Mouse (Mus musculus) left cerebral cortex, adult 18-20 months (tissue): ENCODE results near the gene Vps41. TPM values are rescaled to one million over a fixed set of nuclear protein-coding genes. Genes with fewer than 3 reads are reported as not detected.
A peak's percentile ranks its signal among the peaks of the same experiment; 100 is the strongest.

Source experiments
- DNase-seq, 2 experiments: peaks; one replicate each; pipeline ENCODE4 v3.0.0; 2021 to 2022; ENCODE audit warnings: low spot score in 2 of 2, mixed read lengths in 1 of 2
- long read RNA-seq, 2 experiments: library from polyadenylated mRNA; stranded (forward); transcript quantifications; one replicate each; pipeline ENCODE4 v2.0.0; 2021
- total RNA-seq, 2 experiments: library from RNA; stranded (reverse); gene quantifications; 2 replicates each; pipeline ENCODE4 v1.2.3; 2021

The Vps41 gene
- 100 to 1,000 TPM; 152 to 159 TPM for total RNA-seq
- long read RNA-seq, experiment 1, transcript Vps41-201 (29 exons, 3,199 nt) = major isoform, 167 of 206 reads
- long read RNA-seq, experiment 1, partial matches to known transcripts = 18 of 206 reads
- long read RNA-seq, experiment 1, other reads (novel, unspliced or antisense) = 21 of 206 reads
- long read RNA-seq, experiment 2, transcript Vps41-201 (29 exons, 3,199 nt) = major isoform, 129 of 173 reads
- long read RNA-seq, experiment 2, partial matches to known transcripts = 25 of 173 reads
- long read RNA-seq, experiment 2, other reads (novel, unspliced or antisense) = 19 of 173 reads

DNA sequence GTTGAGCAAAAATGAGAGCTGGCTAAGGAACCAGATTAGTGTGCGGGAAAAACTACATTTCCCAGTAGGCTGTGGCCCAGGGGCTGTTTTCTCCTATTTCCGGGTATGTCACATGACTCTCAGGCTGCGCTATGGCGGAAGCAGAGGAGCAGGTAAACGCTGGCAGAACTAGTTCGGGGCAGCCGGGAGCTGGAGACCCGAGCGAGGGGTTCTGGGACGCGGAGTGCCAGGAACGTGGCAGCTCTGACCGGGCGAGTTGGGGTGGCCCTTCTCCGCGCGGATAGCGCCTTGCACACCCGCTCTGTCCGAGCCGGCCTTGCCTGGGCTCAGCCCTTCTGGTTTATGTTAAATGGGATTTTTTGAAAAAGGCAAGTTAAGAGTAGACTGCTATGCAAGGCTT is at the start of gene Vps41:
TSS of gene Vps41 (plus strand) at position 102 of the 400 bp plus-strand sequence.
- peak; percentile 69 to 83 for DNase-seq

DNA sequence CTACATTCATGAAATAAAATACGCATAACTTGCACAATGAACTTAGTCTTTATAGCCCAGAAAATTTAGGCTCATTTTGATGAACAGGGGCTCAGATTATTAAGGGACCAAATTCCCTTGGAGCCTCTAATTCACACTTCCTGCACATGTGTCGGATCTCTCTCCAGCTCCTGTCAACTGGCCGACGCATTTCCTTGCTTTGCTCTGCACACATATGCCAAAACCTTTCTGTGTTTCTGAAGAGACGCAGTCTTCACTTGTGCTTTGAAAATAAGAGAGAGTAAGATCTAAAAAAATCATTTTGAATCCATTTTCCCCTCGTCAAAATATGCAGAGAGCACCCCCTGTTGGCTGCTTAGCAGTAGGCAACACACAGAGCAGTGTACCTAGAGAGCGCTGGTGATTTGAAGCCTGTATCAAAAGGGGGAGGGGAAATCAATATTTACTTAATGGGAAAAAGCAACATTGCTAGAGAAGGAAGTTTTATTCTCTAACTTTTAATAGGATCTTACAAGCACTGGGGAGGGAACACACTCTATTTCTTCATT is 18.5 kb upstream of the Vps41 start:
- DNase-seq = peak; percentile 70 to 72

DNA sequence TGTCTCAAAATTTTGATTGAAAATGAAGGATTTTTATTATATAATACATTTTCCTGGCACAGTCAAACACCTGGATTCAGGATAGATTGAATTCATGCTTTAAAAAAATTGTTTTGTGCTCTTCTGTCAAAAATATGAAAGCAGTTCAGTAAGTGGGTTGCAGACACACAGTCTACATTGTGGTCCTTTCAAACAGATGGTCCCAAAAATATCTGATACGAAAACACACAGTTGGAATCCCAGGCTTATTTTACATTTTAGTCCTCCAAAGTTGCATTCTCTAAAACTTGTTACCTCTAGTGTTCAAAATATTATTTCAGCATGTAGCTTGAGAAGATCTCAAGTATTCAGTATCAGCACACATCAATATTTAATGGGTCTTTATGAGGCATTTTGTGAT is 5.4 kb upstream of the Vps41 start:
- DNase-seq = no peak

DNA sequence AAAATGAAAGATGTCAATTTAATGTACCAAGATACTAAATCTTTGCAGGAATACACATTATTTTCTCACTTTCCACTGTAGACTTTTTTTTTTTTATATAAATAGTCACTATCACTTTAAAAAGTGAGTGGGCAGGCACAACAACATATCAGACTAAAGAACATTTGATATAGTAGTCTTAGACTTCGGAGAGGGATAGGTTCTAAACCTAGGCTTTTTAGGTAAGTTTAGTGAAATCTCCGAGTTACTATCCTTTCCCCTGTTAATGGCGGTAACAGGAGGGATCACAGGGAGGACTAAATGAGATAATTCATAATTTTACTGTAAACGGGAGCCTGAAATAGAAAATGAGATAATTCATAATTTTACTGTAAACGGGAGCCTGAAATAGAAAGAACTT is 379 bp upstream of the Vps41 start:
- no peak for DNase-seq

DNA sequence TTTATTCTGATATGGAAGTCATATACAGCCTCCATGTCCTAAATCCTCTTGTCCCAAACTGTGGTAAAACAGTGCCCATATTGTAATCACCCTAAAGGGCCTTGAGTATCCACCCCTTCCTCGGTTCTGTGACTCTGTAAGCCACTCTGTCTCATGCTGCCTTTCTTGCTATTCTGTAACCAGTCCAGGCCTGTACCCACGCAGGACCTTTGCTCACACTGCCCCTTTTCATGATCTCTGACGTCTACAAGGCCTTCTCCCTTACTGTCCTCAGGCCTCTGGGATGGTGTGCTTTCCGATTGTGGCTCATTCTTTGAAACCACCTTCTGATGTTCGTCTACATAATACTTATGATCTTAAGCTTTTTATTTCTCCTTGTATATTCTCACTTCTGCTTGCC is 1.4 kb downstream of the Vps41 start:
- no peak for DNase-seq

DNA sequence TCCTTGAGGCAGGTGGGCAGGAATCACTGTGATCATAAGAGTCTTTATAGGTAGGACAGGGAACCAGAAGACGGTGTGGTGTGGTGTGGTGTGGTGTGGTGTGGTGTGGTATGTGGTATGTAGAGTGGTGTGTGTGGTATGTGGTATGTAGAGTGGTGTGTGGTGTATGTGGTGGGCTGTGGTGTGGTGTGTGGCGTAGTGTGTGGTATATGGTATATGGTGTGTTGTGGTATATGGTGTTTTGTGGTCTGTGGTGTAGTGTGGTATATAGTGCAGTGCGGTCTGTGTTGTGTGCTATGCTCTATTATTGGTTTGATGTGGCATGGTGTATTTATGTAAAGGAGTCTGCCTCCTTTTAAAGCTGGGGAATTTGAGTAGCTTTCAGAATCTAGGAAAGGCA is 13.6 kb downstream of the Vps41 start:
- DNase-seq = no peak

DNA sequence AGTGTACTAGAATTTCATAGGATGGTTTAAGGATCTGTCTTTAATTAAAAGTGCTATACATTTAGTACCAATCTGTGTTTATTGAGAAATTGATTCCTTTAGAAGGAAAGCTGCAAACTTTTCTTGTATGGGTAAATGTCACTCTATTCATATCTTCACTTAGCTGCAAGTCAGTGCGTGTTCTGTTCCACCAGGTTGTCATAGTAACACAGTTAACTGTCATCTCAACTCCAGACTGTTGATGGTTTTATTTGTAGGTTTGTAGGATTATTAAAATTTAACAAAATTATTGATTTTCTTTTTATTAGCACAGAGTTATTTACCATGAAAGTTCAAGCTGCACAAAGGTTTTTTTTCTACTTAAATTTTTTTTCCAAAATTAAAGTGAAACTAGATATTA is 19.5 kb downstream of the Vps41 start:
- no peak for DNase-seq

DNA sequence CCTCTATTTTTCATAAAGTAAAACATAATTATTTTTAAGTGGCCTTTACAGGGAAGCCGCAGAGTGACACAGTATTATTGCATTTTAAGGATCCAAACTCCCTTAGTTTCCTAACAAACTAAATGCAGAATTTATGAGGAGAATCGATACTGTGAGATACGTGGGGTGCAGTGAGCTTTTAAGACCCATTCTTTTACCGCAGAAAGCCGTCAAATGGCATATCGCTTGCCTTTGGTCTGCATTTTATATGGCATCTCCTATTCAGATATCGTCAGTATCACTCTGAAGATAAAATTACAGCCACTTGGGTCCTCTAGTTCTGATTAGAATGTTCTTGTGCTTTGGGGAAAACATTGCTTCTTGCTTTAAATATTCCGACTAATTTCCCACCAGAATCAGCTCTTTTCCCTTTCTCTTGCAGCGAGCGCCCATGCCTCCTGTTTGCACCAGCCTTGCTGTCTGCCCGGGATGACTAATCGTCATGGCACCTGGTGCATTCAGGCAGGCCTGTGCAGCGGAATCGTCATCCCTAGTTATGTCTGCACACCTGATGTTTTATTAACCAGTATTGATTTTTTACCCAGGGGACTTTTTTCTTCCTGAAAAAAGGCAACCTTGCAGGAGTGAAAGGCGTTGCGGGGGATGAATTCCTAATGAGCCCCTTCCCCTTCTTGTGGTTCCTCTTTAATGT is 26.6 kb downstream of the Vps41 start:
- peak; percentile 37 to 44 for DNase-seq

DNA sequence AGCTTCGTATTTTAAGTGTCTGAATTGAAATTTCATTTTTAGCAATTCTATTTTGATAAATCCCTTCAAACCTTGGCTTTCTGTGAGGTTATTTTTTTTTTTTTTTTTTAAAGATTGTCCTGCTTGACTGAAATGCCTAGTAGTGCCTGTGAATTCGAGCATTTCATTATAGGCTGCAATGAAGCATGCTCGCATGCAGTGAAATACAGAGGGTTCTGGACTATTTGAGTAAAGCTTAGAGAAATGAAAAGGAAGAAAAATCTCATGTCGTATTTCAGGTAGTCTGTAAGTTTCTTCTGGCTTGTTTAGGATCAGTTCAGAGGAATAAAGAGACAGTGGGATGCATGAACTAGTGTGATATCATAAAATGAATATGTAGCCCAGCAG is 27.2 kb downstream of the Vps41 start:
- no peak for DNase-seq

DNA sequence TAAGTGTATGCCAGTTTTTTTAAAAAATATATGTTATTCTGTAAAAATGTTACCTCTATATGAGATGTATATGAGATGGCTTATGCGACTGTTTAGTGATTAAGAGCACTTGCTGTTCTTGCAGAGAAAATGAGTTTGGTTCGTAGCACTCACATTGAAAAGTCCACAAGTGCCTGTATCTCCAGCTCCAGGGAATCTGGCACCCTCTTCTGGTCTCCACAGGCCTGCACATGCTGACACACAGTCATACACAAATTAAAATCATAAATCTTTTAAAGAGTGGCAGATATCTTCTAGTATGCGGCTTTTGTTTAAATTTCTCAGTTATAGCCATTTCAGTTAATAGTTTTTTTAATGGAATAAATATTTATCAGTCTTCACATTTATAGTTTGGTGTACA is 40.9 kb downstream of the Vps41 start:
- no peak for DNase-seq

DNA sequence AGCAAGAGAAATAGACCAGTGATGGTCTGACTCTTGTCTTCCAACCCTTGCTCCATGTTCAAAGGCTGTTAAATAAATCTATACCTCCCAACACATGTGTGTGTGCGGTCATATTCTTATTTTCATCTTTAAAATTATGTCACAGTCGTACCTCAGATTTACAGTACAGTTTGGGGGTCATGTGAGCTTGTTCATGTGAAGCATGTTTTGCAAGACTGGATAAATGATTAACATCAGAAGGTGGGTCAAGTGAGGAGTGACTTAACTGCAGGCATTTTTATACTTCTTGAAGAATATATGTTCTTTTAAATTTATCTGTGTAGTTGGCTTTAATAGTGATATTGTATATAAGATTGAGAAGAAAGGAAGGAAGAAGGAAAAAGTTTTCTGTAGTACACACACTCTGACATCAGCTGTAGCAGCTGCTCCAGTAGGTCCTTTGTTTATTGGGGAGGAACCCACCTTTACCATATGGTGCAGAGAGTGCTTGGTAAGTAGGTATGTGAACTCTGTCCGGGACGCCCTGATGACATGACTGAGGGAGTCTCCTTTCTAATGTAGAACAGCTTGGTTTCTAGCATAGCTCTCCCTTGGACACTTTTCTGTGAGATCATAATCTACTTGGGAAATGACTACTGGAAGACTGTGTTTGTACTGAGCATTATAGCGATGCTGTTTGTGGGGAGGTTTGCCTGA is 42.4 kb downstream of the Vps41 start:
- DNase-seq = no peak

DNA sequence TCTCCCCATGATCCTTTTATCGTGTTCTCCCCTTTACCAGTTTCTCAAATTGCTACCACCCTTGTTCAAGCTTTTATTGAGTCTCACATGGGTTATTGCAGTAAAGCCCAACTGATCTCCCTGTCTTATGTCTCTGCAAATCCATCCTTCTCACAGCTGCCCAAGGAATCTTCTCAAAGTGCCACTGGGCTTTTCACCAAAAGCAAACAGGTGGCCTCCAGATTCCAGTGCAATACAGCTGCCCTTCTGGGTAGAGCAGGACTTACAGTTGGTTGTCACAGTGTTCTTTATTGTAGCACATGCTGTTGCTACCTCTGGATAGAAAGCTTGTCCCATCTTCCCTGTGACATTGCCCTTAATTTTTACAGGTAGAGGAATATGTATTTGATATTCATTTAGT is 44.4 kb downstream of the Vps41 start:
- no peak for DNase-seq

DNA sequence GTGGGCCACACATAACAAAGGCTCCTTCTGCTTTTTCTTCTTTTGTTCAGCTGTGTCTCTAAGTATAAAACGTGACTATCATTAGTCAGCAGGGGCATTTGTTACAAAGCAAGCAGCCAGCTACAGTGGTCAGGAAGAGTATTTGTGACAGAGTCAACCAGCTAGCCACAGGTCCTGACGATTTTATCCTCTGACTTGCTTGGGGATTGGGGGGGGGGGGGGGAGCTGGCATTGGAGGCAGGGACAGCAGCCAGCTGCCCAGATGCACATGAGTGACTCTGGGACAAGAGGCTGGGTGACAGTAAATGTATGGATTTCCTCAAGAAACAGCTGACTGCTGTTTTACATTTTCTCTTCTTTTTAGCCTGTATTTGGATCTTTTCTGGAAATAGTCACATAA is 50.8 kb downstream of the Vps41 start:
- no peak for DNase-seq

DNA sequence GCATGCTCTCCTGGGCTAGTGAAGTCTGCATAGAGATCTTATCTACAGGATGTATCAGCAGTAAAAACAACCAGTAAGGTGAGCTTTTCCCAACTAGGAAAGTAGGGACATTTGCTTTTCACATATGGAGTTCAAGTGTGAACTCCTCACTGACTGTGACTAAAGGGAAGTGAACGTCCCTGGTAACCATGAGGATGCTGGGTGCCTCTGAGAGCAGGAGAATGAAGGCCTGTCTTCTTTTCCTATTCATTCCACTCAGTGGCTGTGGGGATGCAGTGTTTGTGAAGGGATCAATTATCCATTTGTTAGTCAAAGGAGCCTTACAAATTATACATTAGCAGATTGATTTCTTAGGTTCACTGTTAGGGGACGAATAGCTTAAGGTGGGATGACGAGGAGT is 51.4 kb downstream of the Vps41 start:
- no peak for DNase-seq

DNA sequence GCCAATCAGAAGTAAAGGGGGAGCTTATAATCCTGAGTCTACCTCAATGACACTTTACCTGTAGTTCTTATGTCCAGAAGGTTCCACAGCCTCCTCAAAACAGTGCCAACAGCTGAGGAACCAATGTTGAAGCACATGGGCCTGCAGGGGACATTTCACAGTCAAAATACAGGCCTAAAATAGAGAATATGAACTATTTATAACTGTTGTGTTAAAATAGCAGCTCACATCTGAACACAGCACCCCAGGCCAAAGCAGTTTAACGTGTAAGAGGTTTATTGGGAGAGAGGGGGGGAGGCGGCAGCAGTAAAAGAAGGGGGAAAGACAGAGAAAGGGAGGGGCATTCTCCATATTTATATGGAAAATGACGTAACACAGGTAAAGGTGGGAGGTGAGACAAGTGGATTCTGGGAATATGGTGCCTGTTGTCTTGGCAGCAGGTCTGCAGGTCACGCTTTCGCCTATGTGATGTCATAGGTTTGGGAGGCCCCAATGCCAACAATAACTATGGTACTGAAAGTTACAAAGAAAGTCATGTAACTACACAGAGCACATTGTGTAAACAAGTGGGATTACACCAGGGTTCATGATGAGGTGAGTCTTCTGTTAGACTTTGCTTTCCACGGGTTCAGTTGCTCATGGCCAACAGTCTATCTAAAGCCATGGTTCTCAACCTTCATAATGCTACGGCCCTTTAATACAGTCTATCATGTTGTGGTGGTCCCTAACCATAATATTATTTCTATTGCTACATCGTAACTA is 56.5 kb downstream of the Vps41 start:
- no peak for DNase-seq

DNA sequence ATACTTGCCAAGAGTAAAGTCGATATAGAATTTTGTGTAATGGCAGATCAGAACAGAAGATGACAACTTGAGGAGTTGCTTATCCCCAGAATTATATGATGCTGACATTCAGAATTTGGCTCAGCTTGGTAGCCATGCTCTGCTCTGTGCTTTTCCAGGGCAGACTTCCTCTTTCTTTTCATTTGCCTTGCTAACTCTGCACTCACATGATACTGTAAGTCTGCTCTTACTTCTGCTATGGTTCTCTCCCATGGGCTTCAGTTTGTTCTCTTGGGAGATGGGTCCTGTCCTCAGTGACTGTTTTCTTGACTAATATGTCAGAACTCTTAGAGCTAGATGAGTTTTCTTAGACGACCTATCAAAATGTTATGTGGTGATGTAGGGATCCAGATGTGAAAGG is 64.2 kb downstream of the Vps41 start:
- no peak for DNase-seq

DNA sequence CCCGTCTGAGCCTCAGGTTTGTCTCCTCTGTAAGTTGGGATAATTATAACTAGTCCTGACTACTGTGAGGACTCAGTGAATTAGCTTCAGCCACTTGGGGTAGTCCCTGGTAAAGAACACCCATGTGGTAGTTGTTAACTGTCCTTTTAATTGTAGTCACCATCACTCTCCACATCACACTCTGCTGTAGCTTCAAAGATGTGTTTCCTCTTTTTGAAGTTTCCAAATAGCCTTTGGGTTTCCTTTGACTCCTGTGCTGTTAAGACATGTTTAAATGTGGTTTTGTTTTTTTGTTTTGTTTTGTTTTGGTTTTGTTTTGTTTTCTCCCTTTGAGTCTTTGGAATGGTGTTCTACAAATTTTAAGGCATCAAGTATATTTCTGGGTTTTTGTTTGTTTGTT is 68.6 kb downstream of the Vps41 start:
- DNase-seq = no peak

DNA sequence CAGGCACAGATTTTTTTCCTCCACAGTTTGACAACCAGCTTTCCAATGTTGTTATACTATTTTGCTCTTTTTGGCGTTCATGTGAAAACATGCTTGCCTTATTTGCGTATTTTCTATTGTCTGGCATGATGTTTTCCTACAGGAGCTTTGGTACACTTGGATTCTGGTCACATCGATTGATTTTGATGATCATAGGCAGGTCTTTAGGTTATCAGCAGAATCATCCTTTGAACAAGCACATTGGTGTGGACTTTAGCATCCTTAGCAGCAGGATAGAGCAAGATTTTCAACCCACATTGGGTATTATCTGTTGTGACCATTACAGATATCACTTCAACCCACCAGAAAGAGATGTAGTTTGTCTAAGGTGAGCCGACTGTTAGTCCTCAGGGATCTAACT is 71.0 kb downstream of the Vps41 start:
- DNase-seq = no peak

DNA sequence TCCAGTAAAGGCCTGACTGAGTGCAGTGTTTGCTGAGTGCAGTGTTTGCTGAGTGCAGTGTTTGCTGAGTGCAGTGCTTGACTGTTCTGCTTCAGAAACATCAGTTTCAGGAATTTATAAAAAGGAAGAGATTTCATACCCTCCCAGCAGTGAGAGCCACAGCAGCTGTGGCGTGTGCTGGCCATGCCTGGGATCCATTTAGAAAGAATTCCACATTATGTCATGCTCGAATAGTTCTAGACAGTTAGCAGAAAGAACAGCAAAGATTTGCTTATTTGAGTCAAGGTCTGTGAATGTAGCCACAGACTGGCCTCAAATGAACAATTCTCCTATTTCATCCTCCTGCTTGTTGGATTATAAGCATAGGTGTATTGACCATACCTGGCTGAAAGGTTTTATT is 71.6 kb downstream of the Vps41 start:
- DNase-seq = no peak

DNA sequence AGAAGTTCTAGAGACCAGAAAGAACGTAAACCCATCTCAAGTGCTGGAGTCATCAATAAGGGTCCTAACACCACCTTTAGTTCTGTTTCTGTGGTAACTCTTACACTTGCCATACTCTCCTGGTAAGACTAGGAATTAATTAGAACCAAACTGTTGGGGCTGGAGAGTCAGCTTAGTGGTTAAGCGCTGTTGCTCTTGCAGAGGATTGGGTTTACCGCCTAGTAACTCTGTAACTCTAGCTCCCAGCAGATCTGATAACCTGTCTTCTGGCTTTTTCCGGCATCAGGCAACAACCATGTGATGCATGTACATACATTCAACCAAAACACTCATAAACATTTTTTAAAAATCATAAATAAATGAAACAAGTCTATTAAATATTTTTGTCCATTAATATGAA is 72.6 kb downstream of the Vps41 start:
- DNase-seq = no peak

DNA sequence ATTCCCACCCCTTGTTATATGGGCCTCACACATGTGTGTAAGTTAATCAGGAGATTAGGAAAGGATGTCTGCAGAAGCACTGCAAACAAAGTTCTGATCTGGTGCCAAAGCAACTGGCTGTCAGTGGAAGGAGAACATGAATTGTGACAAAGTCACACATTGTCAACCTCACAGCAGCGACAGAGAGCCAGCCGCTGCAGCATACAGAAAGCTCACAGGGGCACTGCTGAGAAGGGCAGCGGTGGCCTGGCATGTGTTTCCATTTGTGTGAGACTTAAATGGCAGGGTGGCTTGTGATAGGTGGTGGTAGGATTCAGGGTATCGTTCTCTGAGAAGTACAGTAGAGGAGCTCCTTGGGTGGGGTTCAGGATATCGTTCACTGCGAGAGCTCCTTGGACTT is 73.0 kb downstream of the Vps41 start:
- no peak for DNase-seq

DNA sequence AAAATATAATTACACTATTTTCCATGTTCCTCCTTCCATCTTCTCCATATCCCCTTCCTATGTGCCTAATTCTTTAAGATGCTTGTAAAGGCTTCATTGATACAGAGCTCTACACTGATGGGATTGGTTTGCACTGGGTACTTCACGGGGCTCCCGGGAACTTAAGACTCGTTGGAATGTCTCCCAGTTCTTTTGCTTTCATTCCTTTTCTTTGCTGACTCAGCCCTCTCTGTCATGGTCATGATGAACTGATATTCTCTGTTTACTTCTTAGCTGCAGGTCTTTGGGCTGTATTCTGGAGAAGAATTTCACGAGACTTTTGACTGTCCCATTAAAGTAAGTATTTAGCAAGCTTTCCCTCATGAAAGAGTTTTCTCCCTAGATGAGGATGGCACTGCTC is 74.2 kb downstream of the Vps41 start:
- no peak for DNase-seq
